Mouse (Mus musculus): ENCODE measurements at regions not wholly inside any gene's neighbourhood (a gene's known extent, or its start where the extent isn't known, plus 50 kb on each side); places are given as distances from the start of the nearest gene placed in this dataset.

DNA sequence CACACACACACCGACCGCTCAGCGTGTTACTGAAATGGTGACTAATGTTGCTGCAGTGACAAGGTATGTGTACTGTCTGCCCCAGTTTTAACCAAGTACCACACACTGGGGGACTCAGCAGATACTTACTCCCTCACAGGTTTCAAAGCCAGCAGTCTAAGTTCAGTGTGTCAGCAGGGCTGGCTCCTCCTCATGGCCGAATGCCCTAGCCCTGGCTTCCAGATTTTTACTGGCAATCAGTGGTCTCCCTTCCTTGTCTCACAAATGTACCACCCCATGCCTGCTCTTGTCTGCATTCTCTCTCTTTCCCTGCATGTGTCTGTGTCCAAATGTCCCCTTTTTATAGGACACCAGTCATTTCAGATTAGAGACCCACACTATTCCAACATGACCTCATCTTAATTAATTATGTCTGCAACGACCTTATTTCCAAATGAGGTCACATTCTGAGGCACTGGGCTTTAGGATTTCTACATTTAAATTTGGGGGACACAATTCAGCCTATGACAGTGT is 114.7 kb downstream of the Uri1 start:
- 78% methylated on average over 5 of the region's 5 CpGs for WGBS
- Histone ChIP-seq H3K4me3 (no peak overlapping the region), H3K4me1 (no peaks in the 10 kb centered on the region; the same call in 1 of the 2 replicates), H3K27ac (no peak overlapping the region), H3K9me3 (0 out of 2 replicates have a peak, but pooled peaks cover 4% of the 10 kb centered on the region), H3K27me3 (ENCODE audit: insufficient read depth, poor library complexity, severe bottlenecking) (no peaks in the 10 kb centered on the region), H3K36me3 (no peaks in the 10 kb centered on the region)
- no peak for DNase-seq (ENCODE audit: low spot score)

DNA sequence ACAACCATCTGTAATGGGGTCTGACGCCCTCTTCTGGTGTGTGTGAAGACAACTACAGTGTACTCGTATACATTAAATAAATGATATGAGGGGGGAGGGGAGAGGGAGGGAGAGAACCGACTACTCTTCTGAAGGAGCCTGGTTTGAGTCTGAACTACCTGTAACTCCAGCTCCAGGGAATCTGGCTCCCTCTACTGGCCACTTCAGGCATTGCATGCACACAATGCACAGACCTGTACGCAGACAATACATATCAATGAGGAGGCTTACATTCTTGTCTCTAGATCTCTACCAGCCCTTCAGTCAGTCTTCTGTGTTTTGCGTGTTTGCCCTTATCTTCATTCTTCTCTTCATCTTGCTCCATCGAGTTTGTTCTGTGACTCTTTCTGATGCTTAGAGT is 120.4 kb upstream of the Zfp536 start:
- no peak overlapping the region for H3K4me3 ChIP-seq
- H3K4me1 ChIP-seq, result no peaks in the 10 kb centered on the region
- 70% methylated on average over 6 of the region's 6 CpGs for WGBS
- no peaks in the 10 kb centered on the region for H3K9me3 ChIP-seq
- no peak for DNase-seq (ENCODE audit: low spot score)
- no peaks in the 10 kb centered on the region for H3K36me3 ChIP-seq
- H3K27me3 ChIP-seq (ENCODE audit: insufficient read depth, poor library complexity, severe bottlenecking), result no peaks in the 10 kb centered on the region
- H3K27ac ChIP-seq, result no peak overlapping the region

DNA sequence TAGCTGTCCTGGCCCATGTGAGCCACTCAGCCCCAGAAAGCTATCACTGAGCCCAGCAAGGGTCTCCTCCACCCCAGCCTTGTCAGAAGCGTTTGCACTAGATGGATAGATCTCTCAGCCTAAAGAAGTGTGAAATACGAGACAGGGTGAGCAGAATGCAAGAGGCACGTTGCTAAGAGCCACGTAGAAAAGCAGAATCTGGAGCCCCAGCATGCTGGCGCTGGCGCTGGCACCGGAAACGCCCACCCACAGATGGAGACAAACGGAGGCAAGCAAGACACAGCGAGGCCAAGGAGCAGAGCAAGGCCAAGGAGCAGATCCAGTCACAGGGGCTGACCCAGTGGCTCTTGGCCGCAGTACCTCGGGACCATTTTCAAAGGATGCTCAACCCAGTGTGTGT is 100.9 kb upstream of the Zfp536 start:
- 70% methylated on average over 12 of the region's 12 CpGs for WGBS
- no peak overlapping the region for H3K4me3 ChIP-seq
- H3K36me3 ChIP-seq, result no peaks in the 10 kb centered on the region
- H3K4me1 ChIP-seq, result peaks cover 21% of the 10 kb centered on the region
- H3K27ac ChIP-seq, result 0 out of 2 replicates have a peak overlapping the region, but pooled peaks have one; percentile 6
- 0 out of 2 replicates have a peak, but pooled peaks cover 4% of the 10 kb centered on the region for H3K27me3 ChIP-seq (ENCODE audit: insufficient read depth, poor library complexity, severe bottlenecking)
- DNase-seq (ENCODE audit: low spot score), result no peak
- H3K9me3 ChIP-seq, result no peaks in the 10 kb centered on the region; the same call in 1 of the 2 replicates

DNA sequence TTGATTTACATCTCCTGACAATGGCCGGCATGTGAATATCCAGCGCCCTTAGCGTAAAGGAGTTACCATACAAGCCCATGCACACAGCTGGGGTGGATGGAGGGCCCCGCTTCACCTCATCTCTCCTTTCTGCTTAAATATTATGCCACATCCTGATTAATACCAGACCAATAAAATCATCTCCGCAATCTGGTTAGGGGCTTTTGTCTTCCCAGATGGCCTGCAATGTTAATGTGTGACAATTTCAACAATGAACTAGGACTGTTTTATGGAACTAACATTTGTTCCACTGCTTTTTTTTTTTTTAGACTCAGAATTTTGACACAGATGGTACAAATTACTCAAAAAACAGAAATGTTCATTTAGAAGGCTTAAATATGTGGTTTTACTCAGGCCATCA is 97.5 kb upstream of the Zfp536 start:
- 93% methylated on average over 5 of the region's 5 CpGs for WGBS
- Histone ChIP-seq H3K4me1 (peaks cover 15% of the 10 kb centered on the region), H3K27ac (no peak overlapping the region), H3K4me3 (no peak overlapping the region), H3K9me3 (no peaks in the 10 kb centered on the region), H3K27me3 (ENCODE audit: insufficient read depth, poor library complexity, severe bottlenecking) (0 out of 2 replicates have a peak, but pooled peaks cover 4% of the 10 kb centered on the region), H3K36me3 (no peaks in the 10 kb centered on the region)
- DNase-seq (ENCODE audit: low spot score), result no peak

DNA sequence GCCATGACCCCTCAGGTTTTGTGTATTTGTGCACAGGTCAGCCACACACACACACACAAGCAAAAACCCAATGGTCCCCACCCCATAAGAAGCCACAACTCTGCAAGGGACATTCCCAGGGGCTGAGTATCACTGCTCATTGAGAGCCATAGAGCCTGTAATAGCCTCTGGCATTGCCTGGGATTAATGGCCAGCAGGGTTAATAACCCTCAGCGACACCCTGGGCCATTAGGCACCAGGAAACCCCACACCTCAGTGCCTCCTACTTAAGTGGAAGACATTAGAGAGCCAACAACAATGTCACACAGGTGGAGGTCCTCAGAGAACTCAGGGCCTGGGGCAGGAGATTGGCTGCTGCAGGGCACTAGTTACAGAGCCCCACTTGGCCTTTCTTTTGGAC is 93.0 kb upstream of the Zfp536 start:
- no peaks in the 10 kb centered on the region for H3K9me3 ChIP-seq
- no peak overlapping the region for H3K4me3 ChIP-seq
- H3K4me1 ChIP-seq, result no peaks in the 10 kb centered on the region
- DNase-seq (ENCODE audit: low spot score), result no peak
- 0 out of 2 replicates have a peak, but pooled peaks cover 4% of the 10 kb centered on the region for H3K27me3 ChIP-seq (ENCODE audit: insufficient read depth, poor library complexity, severe bottlenecking)
- H3K27ac ChIP-seq, result no peak overlapping the region
- no peaks in the 10 kb centered on the region for H3K36me3 ChIP-seq
- WGBS, result 53% methylated on average over 1 of the region's 1 CpGs

DNA sequence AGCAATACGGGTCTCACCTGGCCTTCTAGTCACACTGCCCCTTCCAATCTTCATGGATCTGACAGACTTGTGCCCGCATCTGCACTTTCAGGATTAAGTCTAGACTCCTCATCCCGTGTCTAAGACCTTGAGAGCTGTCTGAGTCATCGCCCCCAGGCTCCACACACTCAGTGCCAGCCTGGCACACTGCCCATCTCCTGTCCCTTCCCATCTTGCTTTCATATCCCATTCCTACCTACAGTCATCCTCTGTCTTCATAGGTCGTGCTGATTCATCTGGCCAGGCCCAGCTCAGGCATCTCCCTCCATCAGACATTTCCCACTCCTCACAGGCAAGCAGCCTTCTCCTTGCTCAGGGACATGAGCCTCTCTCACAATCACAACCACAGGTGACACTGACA is 78.0 kb upstream of the Zfp536 start:
- Histone ChIP-seq H3K4me1 (peaks cover 13% of the 10 kb centered on the region; the same call in 1 of the 2 replicates), H3K4me3 (no peak overlapping the region), H3K36me3 (no peaks in the 10 kb centered on the region), H3K9me3 (no peaks in the 10 kb centered on the region), H3K27me3 (ENCODE audit: insufficient read depth, poor library complexity, severe bottlenecking) (no peaks in the 10 kb centered on the region), H3K27ac (no peak overlapping the region)
- DNase-seq (ENCODE audit: low spot score), result no peak
- 77% methylated on average over 5 of the region's 5 CpGs for WGBS

DNA sequence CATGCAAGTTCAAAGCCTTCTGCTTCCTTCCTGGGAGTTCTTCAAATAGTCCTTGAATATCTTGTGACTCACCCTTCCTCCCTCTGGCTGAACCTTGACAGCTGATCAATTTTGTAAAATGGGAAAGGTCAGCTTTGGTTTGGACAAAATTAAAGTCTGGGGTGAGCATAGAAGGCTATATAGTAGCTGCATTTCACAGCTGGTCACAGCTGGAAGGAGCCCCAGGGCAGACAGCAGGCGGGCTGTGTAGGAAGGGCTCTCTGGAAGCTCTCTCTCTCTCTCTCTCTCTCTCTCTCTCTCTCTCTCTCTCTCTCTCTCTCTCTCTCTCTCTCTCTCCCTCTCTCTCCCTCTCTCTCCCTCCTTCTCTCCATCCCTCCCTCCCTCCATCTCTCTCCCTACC is 71.8 kb upstream of the Zfp536 start:
- 43% methylated on average over 1 of the region's 1 CpGs for whole genome bisulfite sequencing
- DNase-seq (ENCODE audit: low spot score), result no peak
- H3K4me3 ChIP-seq, result no peak overlapping the region

DNA sequence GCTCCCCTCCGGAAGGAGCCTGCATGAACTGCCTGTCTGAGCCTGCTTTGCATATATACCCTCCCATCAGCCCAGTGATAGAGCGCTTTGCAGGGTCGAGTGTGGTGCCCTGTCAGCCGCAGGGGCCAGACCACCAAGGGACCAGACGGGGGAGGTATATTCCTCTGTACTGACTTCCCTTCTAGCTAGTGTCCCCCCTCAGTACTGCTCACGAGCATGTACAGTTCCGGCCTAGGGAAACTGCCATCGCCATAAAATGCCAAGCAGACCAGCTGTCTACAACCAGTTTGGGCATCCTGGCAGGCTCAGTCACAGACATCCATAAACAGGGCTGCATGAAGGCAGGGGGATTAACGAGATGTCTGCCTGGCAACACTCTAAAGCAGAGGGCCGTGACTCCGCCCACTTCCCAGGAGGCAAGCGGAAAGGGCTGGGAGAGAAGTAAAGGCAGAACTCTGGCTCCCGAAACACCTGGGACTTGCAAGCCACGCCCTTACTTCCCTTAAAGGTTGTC is 68.6 kb upstream of the Zfp536 start:
- peak overlapping the region; percentile 69 for H3K27ac ChIP-seq
- peak overlapping the region; percentile 56 for H3K4me3 ChIP-seq
- H3K9me3 ChIP-seq, result no peaks in the 10 kb centered on the region
- H3K36me3 ChIP-seq, result no peaks in the 10 kb centered on the region
- H3K27me3 ChIP-seq (ENCODE audit: insufficient read depth, poor library complexity, severe bottlenecking), result no peaks in the 10 kb centered on the region
- H3K4me1 ChIP-seq, result peaks cover 27% of the 10 kb centered on the region
- WGBS, result 3% methylated on average over 14 of the region's 14 CpGs
- DNase-seq (ENCODE audit: low spot score), result no peak

More for the DNA sequence above, 71.8 kb upstream of the Zfp536 start:
- H3K4me1 ChIP-seq, result peaks cover 13% of the 10 kb centered on the region
- H3K36me3 ChIP-seq, result no peaks in the 10 kb centered on the region
- H3K9me3 ChIP-seq, result no peaks in the 10 kb centered on the region
- no peak overlapping the region for H3K27ac ChIP-seq
- H3K27me3 ChIP-seq (ENCODE audit: insufficient read depth, poor library complexity, severe bottlenecking), result no peaks in the 10 kb centered on the region

DNA sequence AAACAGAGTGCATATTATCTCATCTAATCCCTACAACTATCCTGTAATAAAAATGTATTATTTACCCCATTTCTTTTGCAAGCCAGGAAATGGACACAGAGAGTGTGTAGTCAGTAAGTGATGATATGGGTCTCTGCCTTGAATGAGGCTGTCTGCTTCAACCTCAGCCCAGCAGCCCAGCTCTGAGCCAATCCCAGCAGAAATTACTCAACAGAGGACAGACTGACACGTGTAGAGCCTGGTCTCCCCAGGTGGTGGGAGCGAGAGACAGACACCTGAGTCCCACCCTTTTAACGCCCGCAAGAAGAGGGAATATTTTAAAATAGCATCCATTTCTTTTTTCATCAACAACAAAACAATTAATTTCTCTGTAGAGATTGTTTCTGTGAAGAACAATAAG is 68.1 kb upstream of the Zfp536 start:
- 28% methylated on average over 4 of the region's 4 CpGs for WGBS
- no peaks in the 10 kb centered on the region for H3K36me3 ChIP-seq
- H3K4me1 ChIP-seq, result peaks cover 32% of the 10 kb centered on the region
- H3K27ac ChIP-seq, result peak overlapping the region; percentile 69; the same call in 1 of the 2 replicates
- H3K4me3 ChIP-seq, result peak overlapping the region; percentile 56
- no peak for DNase-seq (ENCODE audit: low spot score)
- no peaks in the 10 kb centered on the region for H3K9me3 ChIP-seq
- no peaks in the 10 kb centered on the region for H3K27me3 ChIP-seq (ENCODE audit: insufficient read depth, poor library complexity, severe bottlenecking)

DNA sequence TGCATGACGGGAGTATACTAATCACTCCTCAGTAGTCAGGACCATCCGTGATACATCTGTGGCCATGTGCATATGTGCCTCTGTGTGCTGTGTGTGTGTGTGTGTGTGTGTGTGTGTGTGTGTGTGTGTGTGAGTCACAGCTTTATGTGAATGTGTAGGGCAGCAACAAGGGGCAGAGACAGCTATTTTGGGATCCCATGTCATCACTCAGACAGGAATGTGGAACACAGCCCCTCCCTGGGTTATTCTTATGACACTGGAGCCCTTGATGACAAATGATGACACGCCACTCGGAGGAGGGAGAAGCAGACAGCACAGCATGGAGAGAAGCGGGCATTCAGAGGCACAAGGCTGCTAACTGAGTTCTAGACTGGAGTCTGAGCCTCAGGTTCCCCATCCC is 64.4 kb upstream of the Zfp536 start:
- peak; percentile 85 for DNase-seq (ENCODE audit: low spot score)
- WGBS, result 50% methylated on average over 5 of the region's 5 CpGs
- Histone ChIP-seq H3K4me1 (peaks cover 32% of the 10 kb centered on the region), H3K4me3 (no peak overlapping the region), H3K27me3 (ENCODE audit: insufficient read depth, poor library complexity, severe bottlenecking) (no peaks in the 10 kb centered on the region), H3K27ac (peak overlapping the region; percentile 79), H3K36me3 (no peaks in the 10 kb centered on the region), H3K9me3 (no peaks in the 10 kb centered on the region)

DNA sequence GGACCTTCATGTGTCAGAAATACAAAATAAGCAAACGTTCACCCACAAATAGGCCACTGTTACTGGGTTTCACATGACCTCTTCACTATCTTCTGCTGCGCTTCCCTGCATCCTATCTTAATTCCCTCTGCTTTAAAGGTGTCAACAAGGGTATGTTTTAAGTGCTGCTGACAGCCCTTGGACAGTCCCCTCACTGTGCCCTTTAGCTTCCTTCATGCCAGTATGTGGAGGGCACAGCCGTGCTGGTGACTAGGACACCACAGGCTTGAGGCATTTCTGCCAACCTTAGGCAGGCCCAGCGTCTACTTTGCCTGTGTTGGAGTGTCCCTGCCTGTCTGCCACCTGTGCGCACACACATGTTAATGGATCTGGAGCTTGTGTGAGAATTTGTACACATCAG is 63.9 kb upstream of the Zfp536 start:
- no peaks in the 10 kb centered on the region for H3K27me3 ChIP-seq (ENCODE audit: insufficient read depth, poor library complexity, severe bottlenecking)
- WGBS, result 59% methylated on average over 5 of the region's 5 CpGs
- no peak for DNase-seq (ENCODE audit: low spot score)
- peak overlapping the region; percentile 79 for H3K27ac ChIP-seq
- no peaks in the 10 kb centered on the region for H3K36me3 ChIP-seq
- peaks cover 30% of the 10 kb centered on the region for H3K4me1 ChIP-seq
- H3K9me3 ChIP-seq, result no peaks in the 10 kb centered on the region
- H3K4me3 ChIP-seq, result no peak overlapping the region

DNA sequence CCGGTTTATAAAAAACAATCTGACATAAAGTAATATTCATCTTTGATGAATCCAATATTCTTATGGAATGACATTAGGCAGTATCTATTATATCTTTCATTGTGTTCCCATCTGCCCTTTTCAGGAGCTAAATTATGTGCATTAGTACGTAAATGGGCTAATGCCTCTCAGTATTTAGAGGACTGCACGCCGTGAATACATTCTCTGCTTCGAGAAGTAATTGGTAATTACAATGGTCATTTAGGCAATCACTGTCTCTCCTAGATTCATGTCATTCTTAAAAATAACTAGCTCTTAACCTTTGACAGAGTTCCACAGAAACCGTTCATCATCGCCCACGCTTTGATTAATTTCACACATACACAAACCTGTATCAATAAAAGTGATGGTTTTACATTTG is 60.0 kb upstream of the Zfp536 start:
- 83% methylated on average over 8 of the region's 8 CpGs for WGBS
- H3K36me3 ChIP-seq, result no peaks in the 10 kb centered on the region
- H3K4me1 ChIP-seq, result peaks cover 24% of the 10 kb centered on the region
- H3K27ac ChIP-seq, result no peak overlapping the region
- H3K9me3 ChIP-seq, result no peaks in the 10 kb centered on the region
- H3K4me3 ChIP-seq, result no peak overlapping the region
- no peak for DNase-seq (ENCODE audit: low spot score)
- peaks cover 4% of the 10 kb centered on the region; the same call in 1 of the 2 replicates for H3K27me3 ChIP-seq (ENCODE audit: insufficient read depth, poor library complexity, severe bottlenecking)

DNA sequence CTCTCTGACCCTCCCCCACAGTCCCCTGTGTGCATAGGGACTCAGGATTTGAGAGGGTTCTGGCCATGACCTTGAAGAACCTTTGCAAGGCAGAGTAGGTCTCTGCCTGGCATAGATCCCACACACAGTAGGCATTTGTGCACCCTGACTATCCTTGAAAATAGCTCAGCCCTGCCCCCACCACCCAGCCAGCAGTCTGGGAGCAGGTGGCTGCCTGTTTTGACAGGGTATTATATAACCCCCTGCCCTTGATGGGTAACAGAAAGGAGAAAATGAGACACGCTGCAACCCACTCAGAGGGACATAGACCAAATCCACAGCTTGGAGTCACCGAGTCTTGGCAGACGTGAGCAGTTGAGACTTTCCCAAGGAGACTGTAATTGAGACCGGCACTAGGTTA is 58.9 kb upstream of the Zfp536 start:
- no peak overlapping the region for H3K27ac ChIP-seq
- no peaks in the 10 kb centered on the region for H3K36me3 ChIP-seq
- H3K27me3 ChIP-seq (ENCODE audit: insufficient read depth, poor library complexity, severe bottlenecking), result peaks cover 4% of the 10 kb centered on the region; the same call in 1 of the 2 replicates
- no peak overlapping the region for H3K4me3 ChIP-seq
- WGBS, result 57% methylated on average over 4 of the region's 4 CpGs
- H3K4me1 ChIP-seq, result peaks cover 13% of the 10 kb centered on the region
- H3K9me3 ChIP-seq, result no peaks in the 10 kb centered on the region
- DNase-seq (ENCODE audit: low spot score), result no peak

DNA sequence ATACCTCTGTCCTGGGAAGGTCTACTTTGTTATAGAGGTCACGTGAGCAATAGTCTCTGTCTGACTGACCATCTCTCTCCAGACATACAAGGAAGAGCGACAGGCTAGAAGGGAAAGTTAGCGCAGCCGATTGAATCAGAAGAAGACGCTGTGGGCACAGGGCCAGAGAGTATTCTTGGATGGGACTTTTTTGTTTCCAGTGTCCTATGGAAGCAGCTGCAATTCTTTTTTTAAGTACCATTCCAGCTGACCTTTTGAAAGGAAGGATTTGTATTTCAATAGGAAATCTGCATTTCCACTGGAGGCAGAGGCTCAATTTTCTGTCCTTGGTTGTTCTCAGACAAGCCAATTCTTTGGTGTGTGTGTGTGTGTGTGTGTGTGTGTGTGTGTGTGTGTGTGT is 52.3 kb upstream of the Zfp536 start:
- no peak for DNase-seq (ENCODE audit: low spot score)
- WGBS, result 91% methylated on average over 5 of the region's 5 CpGs
- no peaks in the 10 kb centered on the region for H3K9me3 ChIP-seq
- peaks cover 8% of the 10 kb centered on the region; the same call in 1 of the 2 replicates for H3K4me1 ChIP-seq
- no peak overlapping the region for H3K4me3 ChIP-seq
- H3K36me3 ChIP-seq, result no peaks in the 10 kb centered on the region
- peaks cover 4% of the 10 kb centered on the region; the same call in 1 of the 2 replicates for H3K27me3 ChIP-seq (ENCODE audit: insufficient read depth, poor library complexity, severe bottlenecking)
- no peak overlapping the region for H3K27ac ChIP-seq
